Mouse (Mus musculus) cerebellum, adult 11-12 months (tissue): ENCODE results near the gene Nckap5l.
"Not testable (repeated sequence)": the region's sequence is repeated elsewhere in the genome, so short reads cannot be mapped to it uniquely, and the experiment has no call there.

ENCODE experiments used
- DNase-seq: peaks from one replicate; pipeline ENCODE4 v3.0.0; 2022

Nckap5l gene

DNA sequence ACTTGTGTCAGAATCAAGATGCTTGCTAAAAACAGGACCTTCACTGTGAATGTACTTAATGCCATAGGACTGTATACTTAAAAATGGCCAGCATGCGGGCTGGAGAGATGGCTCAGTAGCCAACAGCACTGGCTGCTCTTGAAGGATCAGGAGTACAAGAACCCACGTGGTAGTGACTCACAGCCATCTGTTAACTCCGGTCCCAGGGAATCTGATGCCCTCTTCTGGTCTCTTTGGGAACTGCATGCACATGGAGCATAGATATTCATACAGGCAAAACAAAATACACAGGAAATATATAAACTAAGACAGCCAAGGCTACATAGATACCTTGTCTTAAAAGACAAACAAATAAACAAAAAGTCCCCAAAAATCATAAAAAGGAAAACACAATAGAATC is 11.5 kb upstream of the Nckap5l start:
- peak; percentile 76 for DNase-seq

DNA sequence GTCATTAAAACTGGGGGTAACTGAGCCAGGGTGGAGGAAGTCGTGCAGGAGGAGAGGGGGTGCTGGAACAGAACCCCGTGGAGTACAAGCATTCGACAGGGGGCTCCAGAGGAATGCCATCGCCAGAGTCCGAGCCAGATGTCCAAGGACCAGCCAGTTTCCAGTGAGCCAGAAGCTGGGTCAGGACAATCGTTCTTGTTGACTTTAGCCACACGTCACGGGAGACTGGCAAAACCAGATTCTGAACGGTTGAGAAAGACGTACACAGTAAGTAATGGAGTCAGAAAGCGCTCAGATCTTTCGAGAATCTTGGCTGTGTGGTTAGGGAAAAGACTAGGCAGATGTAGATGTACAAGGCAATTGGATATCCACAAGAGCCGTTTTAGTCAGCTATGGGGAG is 5.6 kb upstream of the Nckap5l start:
- no peak for DNase-seq

- peak; percentile 64 for DNase-seq
Measured at GRCm38 (mm10) chr15:99456963-99457605, 464 bp downstream of the Nckap5l start.

DNA sequence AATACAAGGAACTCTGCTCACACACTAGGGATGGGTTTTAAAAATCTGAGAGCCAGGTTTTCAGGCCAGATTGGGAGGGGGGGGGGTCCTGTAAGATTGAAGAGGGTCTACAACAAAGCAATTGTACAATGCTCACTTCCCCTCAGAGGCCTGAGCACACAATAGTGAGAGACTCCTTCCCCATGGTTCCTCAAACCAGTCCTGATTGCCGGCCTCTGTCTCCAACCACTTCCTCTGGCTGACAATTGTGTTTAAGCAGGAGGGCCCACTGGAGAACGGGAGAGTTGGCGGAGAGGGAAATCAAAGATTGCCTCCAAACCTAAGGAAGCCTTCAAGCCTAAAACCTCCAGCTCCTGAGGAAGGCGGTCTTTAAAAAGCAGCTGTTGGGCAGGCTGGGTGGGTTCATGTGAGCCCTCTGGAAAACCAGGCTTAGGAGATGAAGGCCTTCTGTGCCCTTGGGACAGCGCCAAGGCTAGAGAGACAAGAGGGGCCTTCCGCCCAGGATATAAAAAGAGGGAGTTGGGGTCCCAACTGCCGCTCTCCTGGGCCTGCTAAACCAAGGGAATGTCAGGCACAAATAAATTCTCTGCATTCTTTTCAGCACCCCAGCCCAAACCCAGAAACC is 1.1 kb downstream of the Nckap5l start:
- no peak for DNase-seq

DNA sequence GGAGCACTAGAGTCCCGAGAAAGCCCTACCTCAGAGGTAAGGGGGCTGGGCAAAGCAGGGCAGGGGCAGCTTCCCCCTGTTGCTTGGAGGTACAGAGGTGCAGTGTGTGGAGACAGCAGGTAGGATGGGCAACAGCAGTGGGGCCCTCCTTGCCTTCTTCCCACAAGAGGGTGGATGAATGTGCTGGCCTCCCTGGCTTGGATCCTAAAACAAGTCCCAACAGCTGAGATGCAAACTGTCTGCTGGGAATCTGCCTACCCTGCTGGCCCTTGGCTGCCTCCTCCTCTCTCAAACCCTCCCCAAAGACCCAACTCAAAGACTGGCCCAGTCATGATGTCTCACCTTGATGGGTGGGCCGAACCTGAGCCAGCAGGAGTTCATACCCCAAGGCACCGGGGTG is 2.1 kb downstream of the Nckap5l start:
- DNase-seq: no peak

DNA sequence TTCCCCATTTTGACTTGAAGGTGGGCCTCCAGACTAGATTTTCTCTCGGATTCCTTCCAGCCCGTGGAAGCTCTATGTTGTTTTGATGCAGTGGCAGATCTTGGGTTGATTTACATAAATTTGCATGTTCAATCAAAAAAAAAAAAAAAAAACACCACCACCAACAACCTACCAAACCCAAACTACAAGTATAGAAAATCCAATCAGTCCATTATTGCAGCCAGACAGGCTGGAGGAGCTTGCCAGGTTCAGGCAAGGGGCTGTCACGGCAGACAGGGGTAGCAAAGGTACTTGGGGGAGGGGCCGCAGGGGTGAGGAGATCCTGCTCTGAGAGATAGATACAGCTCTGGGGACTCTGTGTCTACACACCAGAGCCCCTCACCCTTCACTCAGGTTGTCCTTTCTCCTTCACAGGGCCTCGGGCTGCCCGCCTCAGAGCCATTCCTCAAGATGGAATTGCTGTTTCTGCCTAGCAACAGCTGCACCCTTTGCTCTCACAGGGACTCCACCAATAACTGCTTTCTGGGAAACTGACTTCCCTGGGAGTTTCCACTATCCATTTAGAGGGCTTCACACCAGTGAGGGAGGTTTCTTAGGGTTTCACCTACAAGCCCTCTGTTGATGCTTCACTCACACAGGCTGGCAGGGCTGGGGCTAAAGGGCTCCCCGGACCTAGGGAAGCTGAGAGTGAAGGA is 2.8 kb downstream of the Nckap5l start:
- DNase-seq: no peak

DNA sequence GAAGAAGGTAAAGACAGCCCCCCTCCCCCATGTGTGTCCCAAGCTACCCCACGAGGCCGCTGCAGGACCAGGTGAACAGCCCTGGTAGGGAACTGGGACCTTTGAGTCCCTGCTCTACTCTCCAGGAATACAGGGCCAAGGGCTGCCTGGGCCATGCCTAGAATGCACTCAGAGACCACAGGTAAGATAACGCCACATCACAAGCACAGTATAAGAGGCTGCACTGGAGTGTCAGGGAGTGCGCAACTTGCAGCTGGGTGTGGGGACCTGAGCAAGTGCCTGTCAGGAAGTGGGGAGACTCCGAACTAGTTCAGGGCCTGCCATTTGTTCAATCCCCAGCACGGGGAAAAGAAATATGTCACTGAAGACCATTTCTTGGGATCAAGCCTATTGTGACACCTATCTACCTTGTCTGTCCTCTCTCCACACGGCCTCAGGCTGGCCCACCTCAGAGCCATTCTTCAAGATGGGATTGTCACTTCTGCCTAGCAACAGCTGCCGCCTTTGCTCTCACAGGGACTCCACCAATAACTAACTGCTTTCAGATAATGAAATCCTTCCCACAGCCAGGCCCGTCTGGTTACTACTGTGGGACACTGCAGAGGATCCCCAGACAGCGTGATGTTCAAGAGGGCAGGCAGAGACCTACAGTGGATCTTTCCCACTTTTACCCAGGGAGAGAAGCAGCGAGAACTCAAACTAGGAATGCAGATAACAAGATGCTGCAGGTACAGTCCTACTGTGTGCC is 4.2 kb downstream of the Nckap5l start:
- DNase-seq: no peak

DNA sequence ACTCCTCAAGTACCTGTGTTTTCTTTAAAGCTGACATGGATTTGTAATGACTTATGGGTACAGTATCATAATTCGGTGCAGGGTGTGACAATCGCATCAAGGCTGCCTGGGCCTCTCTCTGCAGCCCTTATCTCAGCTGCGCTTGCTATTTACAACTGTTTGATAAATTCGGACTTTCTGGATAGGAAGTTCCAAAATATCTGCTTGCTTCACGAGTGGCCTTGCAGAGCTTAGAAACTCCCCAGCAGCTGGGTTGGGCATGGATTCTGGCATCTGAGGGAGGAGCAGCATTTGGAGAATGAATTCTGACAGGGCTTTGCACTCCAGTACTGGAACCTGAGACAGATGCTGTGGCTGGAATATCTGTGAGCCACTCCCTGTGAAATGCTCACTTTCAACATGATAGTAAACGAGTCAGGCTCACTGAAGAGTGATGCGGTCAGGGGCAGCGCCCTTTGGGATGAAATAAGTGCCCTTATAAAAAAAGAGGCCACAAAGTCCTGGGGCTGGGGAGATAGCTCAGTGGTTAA is 7.7 kb downstream of the Nckap5l start:
- no peak for DNase-seq

GRCm38 (mm10) chr15:99449131-99449750 is 8.3 kb downstream of the Nckap5l start:
- DNase-seq: peak; percentile 77

DNA sequence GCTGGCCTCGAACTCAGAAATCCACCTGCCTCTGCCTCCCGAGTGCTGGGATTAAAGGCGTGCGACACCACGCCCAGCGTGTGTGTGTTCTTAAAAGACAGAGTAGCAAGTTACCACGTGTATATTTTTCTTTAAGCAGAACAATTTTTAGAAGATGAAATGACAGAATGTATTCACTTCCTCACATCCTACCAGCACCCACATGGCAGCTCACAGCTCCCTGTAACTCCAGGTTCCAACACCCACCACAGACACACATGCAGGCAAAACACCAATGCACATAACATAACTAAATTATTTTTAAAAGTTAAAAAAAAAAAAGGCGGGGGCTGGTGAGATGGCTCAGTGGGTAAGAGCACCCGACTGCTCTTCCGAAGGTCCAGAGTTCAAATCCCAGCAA is 11.4 kb downstream of the Nckap5l start:
- DNase-seq: not testable (repeated sequence)

GRCm38 (mm10) chr15:99445567-99445966 is 12.0 kb downstream of the Nckap5l start:
- DNase-seq: no peak

GRCm38 (mm10) chr15:99442358-99442757 is 15.2 kb downstream of the Nckap5l start:
- no peak for DNase-seq

- no peak for DNase-seq
Measured at GRCm38 (mm10) chr15:99440816-99441457, 16.6 kb downstream of the Nckap5l start.

- no peak for DNase-seq
Measured at GRCm38 (mm10) chr15:99440112-99440815, 17.3 kb downstream of the Nckap5l start.

- no peak for DNase-seq
Measured at GRCm38 (mm10) chr15:99438966-99439698, 18.4 kb downstream of the Nckap5l start.

- DNase-seq: no peak
Measured at GRCm38 (mm10) chr15:99433913-99434312, 23.6 kb downstream of the Nckap5l start.

- no peak for DNase-seq
Measured at GRCm38 (mm10) chr15:99433081-99433718, 24.3 kb downstream of the Nckap5l start.

- DNase-seq: no peak
Measured at GRCm38 (mm10) chr15:99431967-99432366, 25.6 kb downstream of the Nckap5l start.

DNA sequence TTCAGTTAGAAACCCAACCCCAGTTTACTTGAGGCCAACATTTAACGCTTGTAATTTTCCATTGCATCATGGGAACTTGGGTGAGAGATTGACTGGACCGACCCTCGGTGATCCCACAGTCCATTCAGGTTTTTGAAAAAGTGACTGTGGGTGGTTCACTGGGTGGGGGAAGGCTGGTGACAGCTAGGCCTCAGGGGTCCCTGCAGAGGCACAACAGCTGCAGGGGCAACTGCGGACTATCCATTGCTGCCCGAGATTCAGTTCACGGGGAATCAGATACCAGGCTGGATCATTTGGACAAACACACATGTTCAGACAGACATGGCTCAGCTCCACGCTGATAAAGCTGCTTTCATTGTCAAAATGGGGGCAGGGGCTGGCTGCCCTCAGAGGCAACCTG is 26.0 kb downstream of the Nckap5l start:
- no peak for DNase-seq

DNA sequence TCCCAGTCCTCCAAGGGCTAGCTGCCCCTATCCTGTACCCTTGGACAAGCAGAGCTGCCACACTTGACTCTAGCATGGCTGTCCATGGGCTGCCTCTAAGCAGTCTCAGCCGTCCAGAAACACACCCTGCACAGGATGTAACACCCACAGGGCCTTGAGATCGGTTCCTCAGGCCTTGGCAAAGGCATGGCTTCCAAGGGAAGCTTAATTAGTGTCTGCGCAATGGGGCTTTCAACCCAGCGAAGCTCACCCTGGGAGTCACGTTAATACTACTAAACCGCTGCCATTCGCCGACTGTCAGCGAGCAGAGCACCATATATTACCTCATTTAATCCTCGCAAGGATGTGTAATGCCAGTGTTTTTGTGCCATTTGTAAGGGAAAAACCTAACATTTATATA is 26.5 kb downstream of the Nckap5l start:
- no peak for DNase-seq
